Mouse (Mus musculus) macrophage (primary cell): Measurements from ENCODE around the gene Cntnap2. TPM values are rescaled to one million over a fixed set of nuclear protein-coding genes. Genes with fewer than 3 reads are reported as not detected.

Experiments
- H3K27ac ChIP-seq: fragments of 350-480 bp; formaldehyde crosslinking; 2 replicates; pipeline ENCODE4 v1.9.0; 2021
- H3K36me3 ChIP-seq: fragments of 350-480 bp; formaldehyde crosslinking; 2 replicates; pipeline ENCODE4 v1.9.0; 2021; ENCODE audit errors: inconsistent target
- H3K4me3 ChIP-seq: fragments of 350-480 bp; formaldehyde crosslinking; 2 replicates; pipeline ENCODE4 v1.9.0; 2021; ENCODE audit errors: inconsistent target
- H3K79me2 ChIP-seq: fragments of 350-480 bp; formaldehyde crosslinking; 2 replicates; pipeline ENCODE4 v1.9.0; 2021; ENCODE audit errors: inconsistent target
- WGBS: methylation state at CpG from one replicate; pipeline ENCODE4 v1.1.7; 2026; ENCODE audit warnings: inconsistent platforms; ENCODE audit not compliant: missing documents; 5-methylcytosine and 5-hydroxymethylcytosine counted together
- polyA plus RNA-seq: library from polyadenylated mRNA; stranded (reverse); fragments of 250-400 nt; gene quantifications from 3 replicates; pipeline ENCODE4 v1.2.4, GENCODE M21; 2018; ENCODE audit warnings: inconsistent platforms

Gene Cntnap2
- polyA plus RNA-seq, 1 experiment from 2014 or later: not detected

- H3K27ac ChIP-seq: no peak overlapping the region
- H3K79me2 ChIP-seq: no peaks in the 10 kb centered on the region
- no peaks in the 10 kb centered on the region for H3K36me3 ChIP-seq
- H3K4me3 ChIP-seq: no peak overlapping the region
- WGBS: 89% methylated on average over 3 of the region's 3 CpGs
Measured at GRCm38 (mm10) chr6:45938263-45938662, 879.1 kb downstream of the Cntnap2 start.

GRCm38 (mm10) chr6:45938775-45939174 lies 879.6 kb downstream of the Cntnap2 start:
- WGBS: 77% methylated on average over 1 of the region's 1 CpGs
- H3K79me2 ChIP-seq: no peaks in the 10 kb centered on the region
- no peak overlapping the region for H3K4me3 ChIP-seq
- H3K27ac ChIP-seq: no peak overlapping the region
- H3K36me3 ChIP-seq: no peaks in the 10 kb centered on the region

GRCm38 (mm10) chr6:45945144-45945985 lies 886.2 kb downstream of the Cntnap2 start:
- 94% methylated on average over 3 of the region's 3 CpGs for WGBS
- Histone ChIP-seq H3K36me3 (no peaks in the 10 kb centered on the region), H3K27ac (no peak overlapping the region), H3K79me2 (no peaks in the 10 kb centered on the region), H3K4me3 (no peak overlapping the region)

GRCm38 (mm10) chr6:45954773-45955172 lies 895.6 kb downstream of the Cntnap2 start:
- H3K4me3 ChIP-seq: no peak overlapping the region
- no peaks in the 10 kb centered on the region for H3K79me2 ChIP-seq
- no peak overlapping the region for H3K27ac ChIP-seq
- no peaks in the 10 kb centered on the region for H3K36me3 ChIP-seq

- Histone ChIP-seq H3K4me3 (no peak overlapping the region), H3K27ac (no peak overlapping the region), H3K36me3 (no peaks in the 10 kb centered on the region), H3K79me2 (no peaks in the 10 kb centered on the region)
- 89% methylated on average over 1 of the region's 1 CpGs for WGBS
Measured at GRCm38 (mm10) chr6:45964494-45964893, 905.3 kb downstream of the Cntnap2 start.

GRCm38 (mm10) chr6:45974471-45975154 lies 915.5 kb downstream of the Cntnap2 start:
- Histone ChIP-seq H3K27ac (no peak overlapping the region), H3K4me3 (no peak overlapping the region), H3K79me2 (no peaks in the 10 kb centered on the region), H3K36me3 (no peaks in the 10 kb centered on the region)
- WGBS: 82% methylated on average over 6 of the region's 6 CpGs

GRCm38 (mm10) chr6:45979171-45979570 lies 920.0 kb downstream of the Cntnap2 start:
- Histone ChIP-seq H3K36me3 (no peaks in the 10 kb centered on the region), H3K79me2 (no peaks in the 10 kb centered on the region), H3K4me3 (no peak overlapping the region), H3K27ac (no peak overlapping the region)
- WGBS: 95% methylated on average over 2 of the region's 2 CpGs

- H3K79me2 ChIP-seq: no peaks in the 10 kb centered on the region
- WGBS: 100% methylated on average over 3 of the region's 3 CpGs
- H3K36me3 ChIP-seq: no peaks in the 10 kb centered on the region
- no peak overlapping the region for H3K4me3 ChIP-seq
- H3K27ac ChIP-seq: no peak overlapping the region
Measured at GRCm38 (mm10) chr6:45988051-45988450, 928.9 kb downstream of the Cntnap2 start.

GRCm38 (mm10) chr6:45991086-45991485 lies 931.9 kb downstream of the Cntnap2 start:
- H3K79me2 ChIP-seq: no peaks in the 10 kb centered on the region
- no peak overlapping the region for H3K27ac ChIP-seq
- H3K36me3 ChIP-seq: no peaks in the 10 kb centered on the region
- 100% methylated on average over 1 of the region's 1 CpGs for WGBS
- no peak overlapping the region for H3K4me3 ChIP-seq

- H3K27ac ChIP-seq: no peak overlapping the region
- 71% methylated on average over 2 of the region's 2 CpGs for WGBS
- no peaks in the 10 kb centered on the region for H3K79me2 ChIP-seq
- H3K4me3 ChIP-seq: no peak overlapping the region
- no peaks in the 10 kb centered on the region for H3K36me3 ChIP-seq
Measured at GRCm38 (mm10) chr6:46022515-46023143, 963.5 kb downstream of the Cntnap2 start.

GRCm38 (mm10) chr6:46031821-46032594 lies 972.9 kb downstream of the Cntnap2 start:
- Histone ChIP-seq H3K4me3 (no peak overlapping the region), H3K79me2 (no peaks in the 10 kb centered on the region), H3K36me3 (no peaks in the 10 kb centered on the region), H3K27ac (no peak overlapping the region)
- WGBS: 61% methylated on average over 2 of the region's 2 CpGs

- no peak overlapping the region for H3K4me3 ChIP-seq
- no peaks in the 10 kb centered on the region for H3K36me3 ChIP-seq
- WGBS: 94% methylated on average over 2 of the region's 2 CpGs
- H3K79me2 ChIP-seq: no peaks in the 10 kb centered on the region
- no peak overlapping the region for H3K27ac ChIP-seq
Measured at GRCm38 (mm10) chr6:46033108-46033507, 974.0 kb downstream of the Cntnap2 start.

GRCm38 (mm10) chr6:46040671-46041070 lies 981.5 kb downstream of the Cntnap2 start:
- WGBS: 80% methylated on average over 3 of the region's 4 CpGs
- Histone ChIP-seq H3K4me3 (no peak overlapping the region), H3K79me2 (no peaks in the 10 kb centered on the region), H3K36me3 (no peaks in the 10 kb centered on the region), H3K27ac (no peak overlapping the region)

GRCm38 (mm10) chr6:46080236-46080635 lies 1021.1 kb downstream of the Cntnap2 start:
- H3K27ac ChIP-seq: no peak overlapping the region
- H3K36me3 ChIP-seq: no peaks in the 10 kb centered on the region
- 89% methylated on average over 2 of the region's 2 CpGs for WGBS
- no peaks in the 10 kb centered on the region for H3K79me2 ChIP-seq
- H3K4me3 ChIP-seq: no peak overlapping the region
